Mouse (Mus musculus): Measurements from ENCODE around the gene Tmem129.

Tmem129 gene

GRCm38 (mm10) chr5:33687142-33687541, 28.9 kb upstream of the Tmem129 start:
- no peak for DNase-seq (ENCODE audit: low spot score)

GRCm38 (mm10) chr5:33684932-33685331, 26.7 kb upstream of the Tmem129 start:
- no peak for DNase-seq (ENCODE audit: low spot score)

- peak; percentile 57 for DNase-seq (ENCODE audit: low spot score)
Measured at GRCm38 (mm10) chr5:33683897-33684652, 25.9 kb upstream of the Tmem129 start.

GRCm38 (mm10) chr5:33682963-33683362, 24.7 kb upstream of the Tmem129 start:
- DNase-seq (ENCODE audit: low spot score) = no peak

- no peak for DNase-seq (ENCODE audit: low spot score)
Measured at GRCm38 (mm10) chr5:33681611-33682388, 23.6 kb upstream of the Tmem129 start.

- no peak for DNase-seq (ENCODE audit: low spot score)
Measured at GRCm38 (mm10) chr5:33681044-33681443, 22.8 kb upstream of the Tmem129 start.

- DNase-seq (ENCODE audit: low spot score) = no peak
Measured at GRCm38 (mm10) chr5:33678244-33678643, 20.0 kb upstream of the Tmem129 start.

- DNase-seq (ENCODE audit: low spot score) = peak; percentile 43
Measured at GRCm38 (mm10) chr5:33675964-33676363, 17.7 kb upstream of the Tmem129 start.

GRCm38 (mm10) chr5:33674439-33674838, 16.2 kb upstream of the Tmem129 start:
- DNase-seq (ENCODE audit: low spot score) = no peak

GRCm38 (mm10) chr5:33671659-33672058, 13.4 kb upstream of the Tmem129 start:
- DNase-seq (ENCODE audit: low spot score) = no peak

GRCm38 (mm10) chr5:33668223-33668622, 10.0 kb upstream of the Tmem129 start:
- no peak for DNase-seq (ENCODE audit: low spot score)

- DNase-seq (ENCODE audit: low spot score) = no peak
Measured at GRCm38 (mm10) chr5:33658664-33659050, 441 bp upstream of the Tmem129 start.

- DNase-seq (ENCODE audit: low spot score) = no peak
Measured at GRCm38 (mm10) chr5:33657251-33657786, 897 bp downstream of the Tmem129 start.

- no peak for DNase-seq (ENCODE audit: low spot score)
Measured at GRCm38 (mm10) chr5:33656739-33657138, 1.5 kb downstream of the Tmem129 start.

- no peak for DNase-seq (ENCODE audit: low spot score)
Measured at GRCm38 (mm10) chr5:33655251-33655840, 2.9 kb downstream of the Tmem129 start.

GRCm38 (mm10) chr5:33654424-33654823, 3.8 kb downstream of the Tmem129 start:
- no peak for DNase-seq (ENCODE audit: low spot score)

GRCm38 (mm10) chr5:33652783-33653173, 5.4 kb downstream of the Tmem129 start:
- DNase-seq (ENCODE audit: low spot score) = no peak

- peak; percentile 98 for DNase-seq (ENCODE audit: low spot score)
Measured at GRCm38 (mm10) chr5:33651921-33652782, 6.1 kb downstream of the Tmem129 start, which contains the start of gene Slbp. Gene Slbp, minus strand, starts transcription at chr5:33652574.

GRCm38 (mm10) chr5:33651541-33651920, 6.7 kb downstream of the Tmem129 start:
- no peak for DNase-seq (ENCODE audit: low spot score)

GRCm38 (mm10) chr5:33651017-33651416, 7.2 kb downstream of the Tmem129 start:
- DNase-seq (ENCODE audit: low spot score) = no peak

GRCm38 (mm10) chr5:33640652-33641051, 17.6 kb downstream of the Tmem129 start:
- DNase-seq (ENCODE audit: low spot score) = no peak

- DNase-seq (ENCODE audit: low spot score) = no peak
Measured at GRCm38 (mm10) chr5:33638826-33639225, 19.4 kb downstream of the Tmem129 start.

Measured in yolk sac, embryonic 10.5 days (tissue).